Mouse (Mus musculus): ENCODE results near the gene AW209491.

DNA sequence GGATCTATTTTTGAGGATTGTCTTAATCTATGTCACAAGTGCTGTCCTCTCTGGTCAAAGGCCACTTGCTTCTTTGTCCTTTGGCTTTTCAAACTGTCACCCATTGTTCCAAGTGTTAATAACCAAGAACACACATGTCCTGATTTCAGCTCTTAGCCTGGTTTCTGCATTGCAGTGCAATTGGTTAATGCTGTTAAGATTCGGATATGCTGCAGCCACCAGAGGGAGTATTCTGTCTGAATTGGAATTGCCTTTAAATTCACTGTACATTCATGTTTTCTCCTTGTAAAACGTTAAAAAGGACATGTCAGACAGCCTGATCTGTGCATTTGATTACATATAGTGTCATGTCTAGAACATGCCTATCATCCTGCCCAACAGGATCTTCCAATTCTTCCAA lies 40.4 kb downstream of the AW209491 start:
- TF ChIP-seq POLR2AphosphoS2 (IDR thresholded peaks at IDR 0.05; ENCODE audit: insufficient read length, low read depth) (no peak), TCF12 (IDR thresholded peaks at IDR 0.05; ENCODE audit: insufficient read depth, poor library complexity, severe bottlenecking) (no peak), USF1 (IDR thresholded peaks at IDR 0.05; ENCODE audit: low read depth) (no peak), POLR2A (IDR thresholded peaks at IDR 0.05; ENCODE audit: insufficient read length, low read depth) (no peak), MAX (IDR thresholded peaks at IDR 0.05; ENCODE audit: low read depth) (no peak), CEBPB (IDR thresholded peaks at IDR 0.05; ENCODE audit: insufficient read depth, poor library complexity, severe bottlenecking) (no peak), REST (IDR thresholded peaks at IDR 0.05; ENCODE audit: insufficient read depth, insufficient read length) (no peak), E2F4 (IDR thresholded peaks at IDR 0.05; ENCODE audit: insufficient read depth) (no peak), TCF3 (IDR thresholded peaks at IDR 0.05; ENCODE audit: insufficient read length, low read depth) (no peak)

Measured in myocyte (in vitro differentiated cells).